Mouse (Mus musculus): Measurements from ENCODE around the gene Ap2a1.

Ap2a1 gene

DNA sequence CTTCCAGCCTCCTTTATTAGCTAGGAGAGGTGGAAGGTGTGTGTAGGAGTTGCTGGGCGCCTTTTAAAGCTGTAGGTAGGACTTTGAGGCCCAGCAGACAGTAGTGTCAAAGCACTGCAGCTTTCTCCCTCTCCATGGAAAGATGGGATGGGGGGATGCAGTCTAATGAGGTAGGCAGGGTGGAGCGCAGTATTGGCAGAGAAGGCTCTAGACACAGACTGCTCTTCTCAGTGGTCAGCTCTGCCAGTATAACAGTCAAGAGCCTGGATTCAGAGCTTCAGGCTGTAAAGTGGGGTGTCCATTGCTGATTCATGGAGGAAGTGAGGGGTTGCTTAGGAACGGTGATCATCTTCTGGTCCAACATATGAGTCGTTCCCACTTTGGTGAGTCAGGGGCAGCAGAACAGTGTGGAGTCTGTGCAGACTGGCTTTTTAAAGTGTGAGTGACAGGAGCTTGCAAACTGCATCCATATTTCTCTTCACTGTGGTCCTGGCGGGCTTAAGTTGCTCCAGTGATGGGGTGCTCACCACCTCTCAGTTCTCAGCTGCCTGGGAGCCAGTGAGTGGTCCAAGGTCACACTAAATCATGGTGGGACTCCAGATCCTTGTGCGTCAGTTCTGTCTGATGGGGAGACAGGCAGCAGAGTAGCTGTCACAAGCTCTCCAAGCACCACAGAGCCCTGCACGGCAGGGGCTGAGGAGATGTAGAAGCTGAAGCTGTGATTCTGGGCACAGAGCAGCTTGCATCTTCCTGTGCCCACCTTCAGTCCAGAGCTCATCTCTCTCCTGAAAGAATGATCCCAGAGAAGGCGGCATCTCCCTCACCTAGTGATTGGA, 78.3 kb downstream of the Ap2a1 start:
- in situ Hi-C loops (cut with MboI) = no loop called here

Measured in mature B cell (primary cell).